Mouse (Mus musculus): ENCODE results near the gene Rbpjl.

GRCm38 (mm10) chr2:164358373-164358772 is 44.6 kb upstream of the Rbpjl start:
- no peak for TF ChIP-seq CTCF (IDR thresholded peaks at IDR 0.05; ENCODE audit: low read depth, low read length)
- no peak for TF ChIP-seq GATA1 (IDR thresholded peaks at IDR 0.05; ENCODE audit: borderline replicate concordance, low read length)
- no peak for TF ChIP-seq POLR2AphosphoS5 (IDR thresholded peaks at IDR 0.05; ENCODE audit: insufficient replicate concordance, low read depth, low read length)
- no peak for TF ChIP-seq TAL1 (conservative IDR thresholded peaks at IDR 0.05; ENCODE audit: low read depth, low read length)
- TF ChIP-seq GATA2 (IDR thresholded peaks at IDR 0.05; ENCODE audit: borderline replicate concordance, low read depth, low read length), result no peak

Data from G1E (cell line).